Mouse (Mus musculus) regulatory T cell (primary cell): ENCODE measurements at regions not wholly inside any gene's neighbourhood (a gene's known extent, or its start where the extent isn't known, plus 50 kb on each side); places are given as distances from the start of the nearest gene placed in this dataset.

Experiments
- in situ Hi-C: fragments of 300-600 bp; cut with MboI, MseI; formaldehyde crosslinking; loops from one replicate; pipeline ENCODE4 v1.15.1; 2025; ENCODE audit warnings: high pct_unique_total_duplicates

GRCm38 (mm10) chr1:183749126-183749525, 264.0 kb upstream of the Dusp10 start:
- in situ Hi-C loops = no loop called here

GRCm38 (mm10) chr1:183754500-183754899, 258.6 kb upstream of the Dusp10 start:
- in situ Hi-C loops = no loop called here

GRCm38 (mm10) chr1:183756716-183757115, 256.4 kb upstream of the Dusp10 start:
- in situ Hi-C loops = no loop called here

GRCm38 (mm10) chr1:183763864-183764726, 249.0 kb upstream of the Dusp10 start:
- in situ Hi-C loops = no loop called here

- in situ Hi-C loops = loop anchor here (10.0 kb wide), 1 partner anchor 912 kb away; no protein-coding TSS in a partner anchor
These were observed 240.3 kb upstream of the Dusp10 start for GRCm38 (mm10) chr1:183772844-183773243.

GRCm38 (mm10) chr1:183780180-183780579, 232.9 kb upstream of the Dusp10 start:
- in situ Hi-C loops = no loop called here

- in situ Hi-C loops = no loop called here
These were observed 232.3 kb upstream of the Dusp10 start for GRCm38 (mm10) chr1:183780779-183781178.

- in situ Hi-C loops = no loop called here
These were observed 229.5 kb upstream of the Dusp10 start for GRCm38 (mm10) chr1:183783440-183784130.

- in situ Hi-C loops = no loop called here
These were observed 220.8 kb upstream of the Dusp10 start for GRCm38 (mm10) chr1:183792230-183792813.

GRCm38 (mm10) chr1:183793324-183793723, 219.8 kb upstream of the Dusp10 start:
- in situ Hi-C loops = no loop called here

- in situ Hi-C loops = no loop called here
These were observed 219.1 kb upstream of the Dusp10 start for GRCm38 (mm10) chr1:183793913-183794445.

GRCm38 (mm10) chr1:183802351-183802750, 210.8 kb upstream of the Dusp10 start:
- in situ Hi-C loops = no loop called here

GRCm38 (mm10) chr1:183803357-183803756, 209.7 kb upstream of the Dusp10 start:
- in situ Hi-C loops = no loop called here

GRCm38 (mm10) chr1:183803826-183804225, 209.3 kb upstream of the Dusp10 start:
- in situ Hi-C loops = no loop called here

- in situ Hi-C loops = no loop called here
These were observed 208.8 kb upstream of the Dusp10 start for GRCm38 (mm10) chr1:183804295-183804694.

GRCm38 (mm10) chr1:183806864-183807730, 206.0 kb upstream of the Dusp10 start:
- in situ Hi-C loops = no loop called here

GRCm38 (mm10) chr1:183808168-183808567, 204.9 kb upstream of the Dusp10 start:
- in situ Hi-C loops = no loop called here

GRCm38 (mm10) chr1:183820555-183820954, 192.5 kb upstream of the Dusp10 start:
- in situ Hi-C loops = no loop called here

- in situ Hi-C loops = no loop called here
These were observed 186.8 kb upstream of the Dusp10 start for GRCm38 (mm10) chr1:183826300-183826699.

GRCm38 (mm10) chr1:183845135-183845534, 168.0 kb upstream of the Dusp10 start:
- in situ Hi-C loops = no loop called here
